Mouse (Mus musculus): ENCODE results near the gene Fam160a2. TPM values are rescaled to one million over a fixed set of nuclear protein-coding genes. Genes with fewer than 3 reads are reported as not detected.
A peak's percentile ranks its signal among the peaks of the same experiment; 100 is the strongest.

Gene Fam160a2
- polyA plus RNA-seq (2014; fragmentation: Nextera tagmentation; extraction: Ambion mirVana): 25.4 and 30.4 TPM in 2 replicates

GRCm38 (mm10) chr7:105399935-105400624 lies at the start of gene Fam160a2:
Fam160a2 (minus strand) TSS chr7:105400054.
- ATAC-seq (ENCODE audit: low FRiP score): peak; percentile 99
- peaks cover 7% of the 10 kb centered on the region; the same call in 1 of the 2 replicates for H3K4me1 ChIP-seq (ENCODE audit: control insufficient read depth, insufficient read depth, low read length)
- H3K4me3 ChIP-seq (ENCODE audit: low read depth, low read length): peak within 1 kb of the TSS; percentile 80
- DNase-seq (ENCODE audit: low spot score, missing footprints): peak; percentile 100
- peak within 1 kb of the TSS; percentile 56 for H3K27ac ChIP-seq (ENCODE audit: low read depth, low read length)
- no peaks in the 10 kb centered on the region for H3K36me3 ChIP-seq (ENCODE audit: control insufficient read depth, insufficient read depth, low read length)
- no peaks in the 10 kb centered on the region for H3K27me3 ChIP-seq (ENCODE audit: control insufficient read depth, insufficient read depth, low read length)
- H3K9ac ChIP-seq (ENCODE audit: low read length): peak within 1 kb of the TSS; percentile 83
- no peaks in the 10 kb centered on the region for H3K9me3 ChIP-seq (ENCODE audit: control insufficient read depth, low read length)
- under 1% methylated on average over 55 of the region's 55 CpGs for WGBS
- peak within 1 kb of the TSS; percentile 61 for H3K4me2 ChIP-seq

- no peaks in the 10 kb centered on the region for H3K36me3 ChIP-seq (ENCODE audit: control insufficient read depth, insufficient read depth, low read length)
- H3K4me1 ChIP-seq (ENCODE audit: control insufficient read depth, insufficient read depth, low read length): no peaks in the 10 kb centered on the region
- no peak overlapping the region for H3K27ac ChIP-seq (ENCODE audit: low read depth, low read length)
- ATAC-seq (ENCODE audit: low FRiP score) (no peak), DNase-seq (ENCODE audit: low spot score, missing footprints) (no peak)
- no peak overlapping the region for H3K9ac ChIP-seq (ENCODE audit: low read length)
- no peaks in the 10 kb centered on the region for H3K27me3 ChIP-seq (ENCODE audit: control insufficient read depth, insufficient read depth, low read length)
- H3K9me3 ChIP-seq (ENCODE audit: control insufficient read depth, low read length): no peaks in the 10 kb centered on the region
- H3K4me3 ChIP-seq (ENCODE audit: low read depth, low read length): no peak overlapping the region
- WGBS: 71% methylated on average over 3 of the region's 3 CpGs
- no peak overlapping the region for H3K4me2 ChIP-seq
Observed at GRCm38 (mm10) chr7:105445076-105445475, 45.2 kb upstream of the Fam160a2 start.

GRCm38 (mm10) chr7:105441426-105441825 lies 41.6 kb upstream of the Fam160a2 start:
- ATAC-seq (ENCODE audit: low FRiP score) (no peak), DNase-seq (ENCODE audit: low spot score, missing footprints) (no peak)
- WGBS: 70% methylated on average over 4 of the region's 4 CpGs
- no peak overlapping the region for H3K4me3 ChIP-seq (ENCODE audit: low read depth, low read length)
- H3K36me3 ChIP-seq (ENCODE audit: control insufficient read depth, insufficient read depth, low read length): no peaks in the 10 kb centered on the region
- no peaks in the 10 kb centered on the region for H3K9me3 ChIP-seq (ENCODE audit: control insufficient read depth, low read length)
- no peak overlapping the region for H3K9ac ChIP-seq (ENCODE audit: low read length)
- H3K27me3 ChIP-seq (ENCODE audit: control insufficient read depth, insufficient read depth, low read length): no peaks in the 10 kb centered on the region
- no peak overlapping the region for H3K4me2 ChIP-seq
- H3K4me1 ChIP-seq (ENCODE audit: control insufficient read depth, insufficient read depth, low read length): no peaks in the 10 kb centered on the region
- H3K27ac ChIP-seq (ENCODE audit: low read depth, low read length): no peak overlapping the region

GRCm38 (mm10) chr7:105437979-105438772 lies 38.3 kb upstream of the Fam160a2 start:
- Histone ChIP-seq H3K36me3 (ENCODE audit: control insufficient read depth, insufficient read depth, low read length) (no peaks in the 10 kb centered on the region), H3K9me3 (ENCODE audit: control insufficient read depth, low read length) (no peaks in the 10 kb centered on the region), H3K4me1 (ENCODE audit: control insufficient read depth, insufficient read depth, low read length) (no peaks in the 10 kb centered on the region), H3K4me3 (ENCODE audit: low read depth, low read length) (no peak overlapping the region), H3K27me3 (ENCODE audit: control insufficient read depth, insufficient read depth, low read length) (no peaks in the 10 kb centered on the region), H3K27ac (ENCODE audit: low read depth, low read length) (no peak overlapping the region), H3K9ac (ENCODE audit: low read length) (no peak overlapping the region), H3K4me2 (no peak overlapping the region)
- WGBS: 79% methylated on average over 7 of the region's 7 CpGs
- ATAC-seq (ENCODE audit: low FRiP score) (no peak), DNase-seq (ENCODE audit: low spot score, missing footprints) (no peak)

GRCm38 (mm10) chr7:105434798-105435197 lies 34.9 kb upstream of the Fam160a2 start:
- Histone ChIP-seq H3K4me2 (no peak overlapping the region), H3K4me3 (ENCODE audit: low read depth, low read length) (no peak overlapping the region), H3K36me3 (ENCODE audit: control insufficient read depth, insufficient read depth, low read length) (no peaks in the 10 kb centered on the region), H3K27ac (ENCODE audit: low read depth, low read length) (no peak overlapping the region), H3K9ac (ENCODE audit: low read length) (no peak overlapping the region), H3K27me3 (ENCODE audit: control insufficient read depth, insufficient read depth, low read length) (no peaks in the 10 kb centered on the region), H3K9me3 (ENCODE audit: control insufficient read depth, low read length) (no peaks in the 10 kb centered on the region), H3K4me1 (ENCODE audit: control insufficient read depth, insufficient read depth, low read length) (no peaks in the 10 kb centered on the region)
- DNase-seq (ENCODE audit: low spot score, missing footprints): no peak
- WGBS: 86% methylated on average over 21 of the region's 22 CpGs
- ATAC-seq (ENCODE audit: low FRiP score): no peak

GRCm38 (mm10) chr7:105433859-105434258 lies 34.0 kb upstream of the Fam160a2 start:
- 83% methylated on average over 17 of the region's 17 CpGs for WGBS
- H3K36me3 ChIP-seq (ENCODE audit: control insufficient read depth, insufficient read depth, low read length): no peaks in the 10 kb centered on the region
- H3K27ac ChIP-seq (ENCODE audit: low read depth, low read length): no peak overlapping the region
- H3K27me3 ChIP-seq (ENCODE audit: control insufficient read depth, insufficient read depth, low read length): no peaks in the 10 kb centered on the region
- ATAC-seq (ENCODE audit: low FRiP score): no peak
- no peaks in the 10 kb centered on the region for H3K9me3 ChIP-seq (ENCODE audit: control insufficient read depth, low read length)
- no peak for DNase-seq (ENCODE audit: low spot score, missing footprints)
- no peaks in the 10 kb centered on the region for H3K4me1 ChIP-seq (ENCODE audit: control insufficient read depth, insufficient read depth, low read length)
- H3K4me3 ChIP-seq (ENCODE audit: low read depth, low read length): no peak overlapping the region
- no peak overlapping the region for H3K4me2 ChIP-seq
- no peak overlapping the region for H3K9ac ChIP-seq (ENCODE audit: low read length)

GRCm38 (mm10) chr7:105432058-105432457 lies 32.2 kb upstream of the Fam160a2 start:
- no peak overlapping the region for H3K9ac ChIP-seq (ENCODE audit: low read length)
- 65% methylated on average over 1 of the region's 1 CpGs for WGBS
- no peak for DNase-seq (ENCODE audit: low spot score, missing footprints)
- H3K4me2 ChIP-seq: no peak overlapping the region
- H3K27ac ChIP-seq (ENCODE audit: low read depth, low read length): no peak overlapping the region
- H3K9me3 ChIP-seq (ENCODE audit: control insufficient read depth, low read length): no peaks in the 10 kb centered on the region
- no peaks in the 10 kb centered on the region for H3K36me3 ChIP-seq (ENCODE audit: control insufficient read depth, insufficient read depth, low read length)
- no peaks in the 10 kb centered on the region for H3K27me3 ChIP-seq (ENCODE audit: control insufficient read depth, insufficient read depth, low read length)
- no peaks in the 10 kb centered on the region for H3K4me1 ChIP-seq (ENCODE audit: control insufficient read depth, insufficient read depth, low read length)
- ATAC-seq (ENCODE audit: low FRiP score): no peak
- no peak overlapping the region for H3K4me3 ChIP-seq (ENCODE audit: low read depth, low read length)

GRCm38 (mm10) chr7:105426051-105426450 lies 26.2 kb upstream of the Fam160a2 start:
- Histone ChIP-seq H3K27me3 (ENCODE audit: control insufficient read depth, insufficient read depth, low read length) (peaks cover 15% of the 10 kb centered on the region), H3K36me3 (ENCODE audit: control insufficient read depth, insufficient read depth, low read length) (no peaks in the 10 kb centered on the region), H3K27ac (ENCODE audit: low read depth, low read length) (no peak overlapping the region), H3K9me3 (ENCODE audit: control insufficient read depth, low read length) (no peaks in the 10 kb centered on the region), H3K9ac (ENCODE audit: low read length) (peak overlapping the region; percentile 37), H3K4me2 (peak overlapping the region; percentile 83), H3K4me3 (ENCODE audit: low read depth, low read length) (peak overlapping the region; percentile 41), H3K4me1 (ENCODE audit: control insufficient read depth, insufficient read depth, low read length) (no peaks in the 10 kb centered on the region)
- peak; percentile 68 for ATAC-seq (ENCODE audit: low FRiP score)
- under 1% methylated on average over 11 of the region's 11 CpGs for WGBS
- DNase-seq (ENCODE audit: low spot score, missing footprints): peak; percentile 89

GRCm38 (mm10) chr7:105425424-105426043 lies 25.7 kb upstream of the Fam160a2 start, which contains the start of gene Cckbr:
Cckbr (plus strand) TSS chr7:105425731.
- peak; percentile 81 for ATAC-seq (ENCODE audit: low FRiP score)
- Histone ChIP-seq H3K4me1 (ENCODE audit: control insufficient read depth, insufficient read depth, low read length) (no peaks in the 10 kb centered on the region), H3K27ac (ENCODE audit: low read depth, low read length) (no peak within 1 kb of the TSS), H3K36me3 (ENCODE audit: control insufficient read depth, insufficient read depth, low read length) (no peaks in the 10 kb centered on the region), H3K9me3 (ENCODE audit: control insufficient read depth, low read length) (no peaks in the 10 kb centered on the region), H3K9ac (ENCODE audit: low read length) (peak within 1 kb of the TSS; percentile 37), H3K4me2 (peak within 1 kb of the TSS; percentile 83), H3K27me3 (ENCODE audit: control insufficient read depth, insufficient read depth, low read length) (peaks cover 15% of the 10 kb centered on the region), H3K4me3 (ENCODE audit: low read depth, low read length) (peak within 1 kb of the TSS; percentile 41)
- under 1% methylated on average over 31 of the region's 31 CpGs for WGBS
- DNase-seq (ENCODE audit: low spot score, missing footprints): peak; percentile 91

Data from midbrain, embryonic 11.5 days (tissue).